Mouse (Mus musculus) hindbrain, embryonic 13.5 days (tissue): Measurements from ENCODE around the gene Hipk2. TPM values are rescaled to one million over a fixed set of nuclear protein-coding genes. Genes with fewer than 3 reads are reported as not detected.
A peak's percentile ranks its signal among the peaks of the same experiment; 100 is the strongest.

Source experiments
- ATAC-seq: fragments of 200-750 bp; cut with Nextera tagmentation; 2 replicates; pipeline ENCODE4 v1.8.0; 2017; ENCODE audit warnings: moderate TSS enrichment; ENCODE audit not compliant: low FRiP score
- H3K27ac ChIP-seq: fragments of 300-500 bp; sonication (generic); 2 replicates; pipeline ENCODE4 v1.5.1; 2015; ENCODE audit warnings: inconsistent platforms, mild to moderate bottlenecking, moderate library complexity
- H3K27me3 ChIP-seq: fragments of 300-500 bp; sonication (generic); 2 replicates; pipeline ENCODE4 v1.6.1; 2015; ENCODE audit warnings: mild to moderate bottlenecking, inconsistent platforms
- H3K36me3 ChIP-seq: fragments of 300-500 bp; sonication (generic); 2 replicates; pipeline ENCODE4 v1.6.1; 2015; ENCODE audit warnings: mild to moderate bottlenecking, inconsistent platforms
- H3K4me1 ChIP-seq: fragments of 300-500 bp; sonication (generic); replicated peaks from 2 replicates; pipeline ENCODE4 v1.6.1; 2015; ENCODE audit warnings: inconsistent platforms
- H3K4me2 ChIP-seq: fragments of 300-500 bp; sonication (generic); 2 replicates; pipeline ENCODE4 v1.6.1; 2015; ENCODE audit warnings: inconsistent platforms, mild to moderate bottlenecking, moderate library complexity
- H3K4me3 ChIP-seq: fragments of 300-500 bp; sonication (generic); 2 replicates; pipeline ENCODE4 v1.5.1; 2015; ENCODE audit warnings: mild to moderate bottlenecking, inconsistent platforms
- H3K9ac ChIP-seq: fragments of 300-500 bp; sonication (generic); 2 replicates; pipeline ENCODE4 v1.6.1; 2015; ENCODE audit warnings: mild to moderate bottlenecking, inconsistent platforms
- H3K9me3 ChIP-seq: fragments of 300-500 bp; sonication (generic); 2 replicates; pipeline ENCODE4 v1.6.1; 2016; ENCODE audit warnings: inconsistent platforms
- WGBS: fragments of 180-500 bp; shearing (Covaris S2); methylation state at CpG from one replicate; pipeline ENCODE4 v1.1.7; 2015; 5-methylcytosine and 5-hydroxymethylcytosine counted together
- polyA plus RNA-seq: library from polyadenylated mRNA; unstranded; fragments of >200 nt; fragmentation: Nextera tagmentation; extraction: Ambion mirVana; gene quantifications from 2 replicates; pipeline ENCODE4 v1.2.1, GENCODE M21; 2015

Gene Hipk2
- polyA plus RNA-seq, 1 experiment from 2014 or later, result 39.6 TPM

DNA sequence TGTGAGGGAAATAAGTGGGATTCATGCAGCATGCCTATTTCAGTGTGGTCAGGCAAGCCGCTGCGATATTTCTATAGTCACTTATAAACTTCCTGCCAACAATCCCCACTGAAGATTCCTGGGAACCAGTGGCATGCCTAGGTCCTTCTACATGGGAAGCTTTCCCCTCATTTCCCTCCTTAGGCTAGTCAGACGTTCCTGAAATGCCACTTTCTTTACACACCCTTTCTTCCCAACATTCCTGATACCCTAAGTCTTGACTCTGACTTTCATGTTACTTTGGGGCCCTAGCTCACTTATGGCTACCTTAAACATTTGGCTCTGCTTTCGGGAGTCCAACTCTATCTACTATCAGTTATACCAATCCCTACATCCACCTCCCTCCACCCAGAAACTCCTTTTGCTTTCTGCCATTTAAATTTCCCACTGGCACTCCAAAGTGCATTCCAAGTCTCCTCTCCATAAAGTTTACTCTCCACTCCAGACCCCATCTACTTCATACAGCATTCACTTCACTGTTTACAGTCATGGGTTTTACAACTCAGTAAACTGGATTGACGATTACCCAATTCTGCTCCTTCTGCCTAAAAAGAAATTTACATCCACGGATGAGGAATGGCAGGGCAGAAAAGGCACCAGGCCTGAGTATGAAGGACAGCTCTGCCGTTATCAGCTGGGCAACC lies 103.0 kb downstream of the Hipk2 start:
- Histone ChIP-seq H3K4me3 (no peak overlapping the region), H3K9me3 (no peaks in the 10 kb centered on the region), H3K27me3 (no peaks in the 10 kb centered on the region), H3K36me3 (no peaks in the 10 kb centered on the region), H3K4me2 (no peak overlapping the region), H3K4me1 (0 out of 2 replicates have a peak, but pooled peaks cover 5% of the 10 kb centered on the region), H3K9ac (no peak overlapping the region), H3K27ac (no peak overlapping the region)
- no peak for ATAC-seq
- 92% methylated on average over 7 of the region's 7 CpGs for WGBS

DNA sequence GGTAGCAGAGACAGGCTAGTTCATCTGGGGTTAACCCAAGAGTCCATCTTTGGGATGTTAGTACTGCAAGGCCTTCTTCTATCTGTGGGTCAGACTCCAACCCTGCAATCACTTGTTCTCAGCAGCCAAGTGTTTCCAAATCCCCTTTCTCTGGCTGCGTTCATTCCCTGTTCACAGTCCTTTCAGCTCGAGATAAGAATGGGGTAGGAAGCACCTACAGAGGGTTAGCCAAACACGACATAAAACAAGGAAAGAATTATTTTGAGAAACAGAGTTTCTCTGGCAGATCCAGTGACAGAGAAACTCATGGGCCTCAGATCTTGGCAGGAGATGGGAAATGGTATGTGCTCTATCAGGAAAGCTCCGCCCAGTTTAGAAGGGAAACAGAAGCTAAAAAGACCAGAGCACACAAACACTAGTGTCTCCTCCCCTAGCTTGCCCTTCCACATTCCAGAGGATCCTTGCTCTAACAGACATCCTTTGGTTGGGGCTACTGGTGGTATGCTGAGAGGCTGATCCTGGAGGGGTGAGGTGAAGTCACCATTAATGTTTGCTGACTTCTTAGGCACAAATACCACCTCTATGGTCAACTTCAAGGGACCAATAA lies 104.8 kb downstream of the Hipk2 start:
- Histone ChIP-seq H3K4me2 (no peak overlapping the region), H3K27ac (no peak overlapping the region), H3K4me1 (0 out of 2 replicates have a peak, but pooled peaks cover 10% of the 10 kb centered on the region), H3K27me3 (no peaks in the 10 kb centered on the region), H3K9ac (no peak overlapping the region), H3K4me3 (no peak overlapping the region), H3K36me3 (peaks cover 11% of the 10 kb centered on the region), H3K9me3 (no peaks in the 10 kb centered on the region)
- WGBS, result 77% methylated on average over 4 of the region's 4 CpGs
- no peak for ATAC-seq

DNA sequence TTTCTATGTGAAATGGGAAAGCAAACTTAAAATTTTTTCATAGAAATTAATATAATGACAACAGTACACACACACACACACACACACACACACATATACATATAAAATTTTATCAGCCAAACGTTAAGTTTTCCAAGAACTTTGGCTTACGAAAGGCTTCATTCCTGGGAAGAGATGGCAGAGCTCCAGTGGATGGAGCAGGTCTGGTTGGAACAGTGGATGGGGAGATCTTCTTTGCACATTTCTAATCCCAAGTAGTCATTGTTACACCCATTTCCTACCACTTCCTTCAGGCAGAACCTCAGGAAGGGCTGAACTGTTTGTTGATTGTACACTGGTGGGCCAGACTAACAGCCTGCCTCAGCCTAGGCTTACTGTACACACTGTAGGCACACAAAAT lies 106.3 kb downstream of the Hipk2 start:
- Histone ChIP-seq H3K27me3 (no peaks in the 10 kb centered on the region), H3K4me1 (peaks cover 22% of the 10 kb centered on the region; the same call in 1 of the 2 replicates), H3K4me3 (no peak overlapping the region), H3K4me2 (no peak overlapping the region), H3K9me3 (no peaks in the 10 kb centered on the region), H3K27ac (no peak overlapping the region), H3K36me3 (peaks cover 11% of the 10 kb centered on the region), H3K9ac (no peak overlapping the region)
- ATAC-seq, result no peak
- WGBS, result 98% methylated on average over 2 of the region's 2 CpGs

DNA sequence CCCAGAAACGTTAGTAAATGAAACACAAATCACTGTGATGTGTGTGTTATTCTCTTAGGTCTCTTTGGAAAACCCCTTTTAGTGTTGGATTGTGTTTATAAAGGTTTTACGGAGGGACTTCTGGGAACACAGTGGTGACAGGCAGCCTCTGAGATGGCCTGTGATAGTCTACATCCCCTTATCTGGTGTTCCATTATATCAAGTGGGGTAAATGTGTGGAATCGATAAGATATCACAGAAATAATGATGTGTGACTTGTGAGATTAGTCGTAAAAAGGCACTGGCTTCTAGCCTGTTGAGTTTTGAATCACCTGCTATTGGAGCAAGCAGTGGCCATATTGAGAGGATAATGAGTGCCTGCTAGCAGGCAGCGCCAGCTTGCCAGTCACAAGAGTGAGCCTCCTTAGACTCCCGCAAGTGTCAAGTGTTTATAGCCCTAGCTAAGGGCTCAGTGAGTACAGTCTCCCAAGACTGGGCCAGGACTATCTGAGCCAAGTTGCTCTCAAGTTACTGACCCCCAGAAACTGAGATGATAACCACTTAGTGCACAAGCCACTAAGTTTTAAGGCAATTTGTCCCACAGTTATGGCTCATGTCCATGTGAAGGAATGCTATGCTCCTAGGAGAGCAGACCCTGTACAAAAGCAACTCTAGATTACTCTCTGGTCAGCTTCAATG lies 113.2 kb downstream of the Hipk2 start:
- H3K27me3 ChIP-seq, result no peaks in the 10 kb centered on the region
- H3K36me3 ChIP-seq, result peaks cover 11% of the 10 kb centered on the region
- WGBS, result 73% methylated on average over 6 of the region's 6 CpGs
- ATAC-seq, result no peak
- no peak overlapping the region for H3K4me2 ChIP-seq
- H3K4me1 ChIP-seq, result peaks cover 68% of the 10 kb centered on the region
- H3K9me3 ChIP-seq, result no peaks in the 10 kb centered on the region
- no peak overlapping the region for H3K4me3 ChIP-seq
- H3K9ac ChIP-seq, result no peak overlapping the region
- H3K27ac ChIP-seq, result no peak overlapping the region

DNA sequence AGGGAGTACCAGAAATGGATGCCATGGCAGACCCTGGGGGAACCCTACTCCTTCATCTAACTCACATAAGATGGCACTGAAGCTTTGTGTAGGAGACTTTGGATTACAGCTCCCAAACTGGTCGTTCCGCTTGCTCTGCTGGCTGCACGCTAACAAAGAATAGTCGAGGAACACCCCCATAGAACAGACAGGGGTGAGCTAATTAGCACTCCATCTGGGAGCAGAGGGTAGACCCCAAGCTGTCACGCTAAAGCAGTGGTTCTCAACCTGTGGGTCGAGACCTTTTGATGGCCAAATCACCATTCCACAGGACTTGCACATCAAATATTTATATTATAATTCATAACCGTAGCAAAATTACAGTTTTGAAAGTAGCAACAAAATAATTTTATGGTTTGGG lies 114.0 kb downstream of the Hipk2 start:
- Histone ChIP-seq H3K36me3 (peaks cover 7% of the 10 kb centered on the region; the same call in 1 of the 2 replicates), H3K4me1 (peaks cover 73% of the 10 kb centered on the region), H3K4me3 (no peak overlapping the region), H3K27me3 (no peaks in the 10 kb centered on the region), H3K27ac (no peak overlapping the region), H3K9ac (no peak overlapping the region), H3K4me2 (no peak overlapping the region), H3K9me3 (no peaks in the 10 kb centered on the region)
- ATAC-seq, result no peak
- 65% methylated on average over 7 of the region's 7 CpGs for WGBS

DNA sequence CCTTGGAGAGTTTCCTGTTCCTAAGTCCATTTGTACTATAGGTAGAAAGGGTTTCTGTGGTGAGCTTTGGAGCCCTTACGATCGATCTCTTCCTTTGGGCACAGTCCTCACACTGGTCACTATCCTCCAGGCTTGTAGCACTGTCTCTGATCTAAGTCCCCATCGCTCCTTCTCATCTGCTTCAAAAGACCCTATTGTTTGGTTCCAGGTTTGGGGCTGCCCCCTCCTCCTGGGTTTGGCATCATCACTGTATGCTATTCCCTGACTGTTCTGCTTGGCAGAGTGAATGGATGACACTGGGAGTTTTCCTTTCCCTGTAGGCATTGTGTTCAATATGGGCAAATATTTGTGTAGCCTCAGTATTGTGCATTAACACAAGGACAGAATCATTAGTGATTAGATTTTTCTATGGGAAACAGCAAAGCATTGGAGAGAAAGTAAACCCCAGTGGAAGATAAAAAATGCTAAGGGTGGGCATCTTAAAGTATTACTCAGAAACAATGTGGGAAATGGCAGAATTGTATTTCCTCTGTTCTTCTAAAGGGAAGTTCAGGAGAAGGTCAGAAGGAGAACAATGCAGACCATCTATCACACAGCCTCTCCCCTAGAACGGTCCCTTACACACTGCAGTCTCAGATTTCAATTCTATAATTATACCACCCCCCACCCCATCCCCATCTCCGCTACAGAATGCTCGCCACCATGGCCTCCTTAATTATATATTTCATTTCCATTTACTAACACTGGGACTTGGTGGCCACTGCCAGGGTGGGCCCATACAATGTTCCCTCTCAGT lies 114.9 kb downstream of the Hipk2 start:
- H3K4me3 ChIP-seq, result no peak overlapping the region
- H3K27me3 ChIP-seq, result no peaks in the 10 kb centered on the region
- H3K27ac ChIP-seq, result 0 out of 2 replicates have a peak overlapping the region, but pooled peaks have one; percentile 4
- H3K9ac ChIP-seq, result no peak overlapping the region
- H3K9me3 ChIP-seq, result no peaks in the 10 kb centered on the region
- peaks cover 68% of the 10 kb centered on the region for H3K4me1 ChIP-seq
- no peak for ATAC-seq
- H3K4me2 ChIP-seq, result no peak overlapping the region
- WGBS, result 36% methylated on average over 6 of the region's 6 CpGs
- no peaks in the 10 kb centered on the region for H3K36me3 ChIP-seq

DNA sequence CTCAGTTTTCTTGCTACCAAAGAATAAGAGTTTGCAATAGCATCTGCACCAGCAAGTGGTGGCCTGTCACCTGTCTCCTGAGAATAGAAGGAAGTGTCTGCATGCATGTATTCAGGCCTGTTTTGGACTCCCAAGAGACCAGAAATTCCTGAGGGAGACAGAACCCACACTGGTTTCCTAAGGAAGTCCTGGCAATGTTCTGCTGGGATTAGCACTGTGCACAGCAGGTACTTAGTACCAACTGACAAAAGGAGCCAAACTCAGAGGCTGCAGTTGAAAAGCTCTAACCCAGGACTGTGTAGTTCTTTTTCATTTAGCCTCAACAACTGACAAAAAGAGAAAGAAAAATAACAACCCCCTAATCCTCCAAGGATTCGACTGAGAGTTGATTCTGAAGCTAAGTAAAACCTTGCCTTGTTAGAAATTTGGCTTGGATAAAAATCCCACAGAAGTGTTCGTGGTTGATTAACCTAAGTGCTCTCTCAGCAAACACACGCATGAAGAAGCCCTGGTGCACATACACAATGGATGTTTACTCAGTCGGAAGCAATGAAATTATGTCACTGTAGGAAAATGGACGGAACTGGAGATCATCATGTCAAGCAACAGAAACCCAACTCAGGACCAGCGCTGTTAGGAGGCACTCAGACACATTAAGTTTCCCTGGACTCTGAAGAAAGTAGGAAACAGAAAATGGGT lies 115.9 kb downstream of the Hipk2 start:
- no peak overlapping the region for H3K9ac ChIP-seq
- ATAC-seq, result no peak

DNA sequence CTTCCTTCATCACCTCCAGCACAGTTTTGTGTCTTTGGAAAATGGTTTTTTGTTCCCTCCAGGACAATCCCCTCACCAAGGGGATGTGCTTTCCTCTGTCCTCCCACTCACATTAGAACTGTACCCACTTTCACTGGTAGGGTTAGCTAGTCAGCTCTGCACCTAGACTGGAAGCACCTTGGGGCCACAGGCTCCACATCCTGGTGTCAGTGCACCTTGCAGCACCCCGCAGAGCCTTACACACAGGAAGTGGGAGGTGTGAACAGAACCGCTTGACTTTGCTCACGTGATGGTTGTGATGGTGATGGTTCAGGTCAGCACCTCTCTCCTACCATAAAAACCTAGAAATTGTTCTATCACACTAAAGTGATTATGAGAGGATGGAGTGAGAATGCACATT lies 116.8 kb downstream of the Hipk2 start:
- H3K4me2 ChIP-seq, result no peak overlapping the region
- H3K27me3 ChIP-seq, result no peaks in the 10 kb centered on the region
- peaks cover 61% of the 10 kb centered on the region for H3K4me1 ChIP-seq
- no peak for ATAC-seq
- no peak overlapping the region for H3K9ac ChIP-seq
- no peaks in the 10 kb centered on the region for H3K9me3 ChIP-seq
- H3K36me3 ChIP-seq, result no peaks in the 10 kb centered on the region
- H3K27ac ChIP-seq, result no peak overlapping the region
- H3K4me3 ChIP-seq, result no peak overlapping the region
- WGBS, result 91% methylated on average over 3 of the region's 3 CpGs

More for the DNA sequence above, 115.9 kb downstream of the Hipk2 start:
- Histone ChIP-seq H3K27ac (peak overlapping the region; percentile 25; the same call in 1 of the 2 replicates), H3K36me3 (no peaks in the 10 kb centered on the region), H3K4me3 (no peak overlapping the region), H3K4me2 (no peak overlapping the region), H3K9me3 (no peaks in the 10 kb centered on the region), H3K4me1 (peaks cover 61% of the 10 kb centered on the region), H3K27me3 (no peaks in the 10 kb centered on the region)
- 19% methylated on average over 6 of the region's 6 CpGs for WGBS

DNA sequence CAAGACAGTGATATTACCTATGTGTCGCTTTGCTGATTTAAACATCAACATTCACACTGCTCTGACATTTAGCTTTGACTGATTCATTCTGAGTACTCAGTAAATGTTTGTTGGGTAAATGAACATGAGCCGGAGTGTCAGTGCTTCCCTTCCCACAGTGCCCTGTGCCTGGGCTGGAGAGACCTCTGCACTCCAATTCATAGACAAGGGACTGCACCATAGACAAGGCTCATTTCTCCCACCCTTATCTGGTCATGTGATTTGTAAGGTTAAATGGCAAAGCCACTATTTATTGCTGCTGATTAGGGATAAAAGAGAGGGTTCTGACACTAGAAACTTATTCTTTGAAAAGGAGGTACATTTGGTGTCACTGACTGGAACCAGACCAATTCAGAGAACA lies 118.4 kb downstream of the Hipk2 start:
- no peak for ATAC-seq
- H3K4me2 ChIP-seq, result no peak overlapping the region
- no peak overlapping the region for H3K9ac ChIP-seq
- 92% methylated on average over 2 of the region's 2 CpGs for WGBS
- H3K27me3 ChIP-seq, result no peaks in the 10 kb centered on the region
- H3K36me3 ChIP-seq, result no peaks in the 10 kb centered on the region
- H3K4me1 ChIP-seq, result peaks cover 65% of the 10 kb centered on the region
- H3K27ac ChIP-seq, result no peak overlapping the region
- no peaks in the 10 kb centered on the region for H3K9me3 ChIP-seq
- no peak overlapping the region for H3K4me3 ChIP-seq

DNA sequence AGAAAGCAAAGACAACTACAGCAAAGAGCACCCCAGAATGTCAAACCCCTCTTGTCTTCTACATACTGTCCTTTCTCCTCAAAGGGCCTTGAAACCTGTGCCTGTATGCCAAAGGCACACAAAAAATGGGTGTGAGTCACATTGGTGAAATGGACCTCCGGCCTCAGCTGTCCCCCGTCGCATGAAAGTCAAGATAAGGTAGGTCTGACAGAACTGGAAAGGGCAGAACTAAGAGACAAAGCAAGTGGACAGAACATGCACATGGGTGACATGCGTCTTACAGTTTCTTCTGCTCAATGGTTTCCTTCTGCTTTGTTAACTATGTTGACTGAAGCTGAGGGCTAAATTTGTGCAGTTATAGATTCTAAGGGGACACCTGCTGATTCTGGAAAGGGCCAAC lies 119.0 kb downstream of the Hipk2 start:
- Histone ChIP-seq H3K27ac (no peak overlapping the region), H3K9me3 (no peaks in the 10 kb centered on the region), H3K4me3 (no peak overlapping the region), H3K27me3 (no peaks in the 10 kb centered on the region), H3K9ac (no peak overlapping the region), H3K4me1 (peaks cover 63% of the 10 kb centered on the region), H3K4me2 (no peak overlapping the region), H3K36me3 (no peaks in the 10 kb centered on the region)
- 94% methylated on average over 4 of the region's 4 CpGs for WGBS
- no peak for ATAC-seq

DNA sequence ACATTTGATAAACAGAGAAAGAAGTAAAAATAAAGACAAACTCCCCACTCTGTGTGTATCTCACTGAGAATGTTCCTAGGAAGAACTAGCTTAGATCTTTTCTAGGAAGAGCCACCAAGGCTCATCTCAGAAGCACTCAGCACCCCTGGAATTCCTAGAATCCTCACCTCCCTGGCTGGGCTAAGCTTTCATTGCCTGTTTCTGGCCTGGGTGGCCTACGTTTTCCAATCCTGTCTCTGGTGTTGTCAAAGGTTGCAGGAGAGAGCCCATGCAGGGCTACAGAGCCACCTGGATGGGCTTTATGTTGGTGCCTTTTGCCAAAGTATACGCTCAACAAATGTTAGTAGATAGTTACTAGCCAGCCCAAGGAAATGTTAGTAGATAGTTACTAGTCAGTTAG lies 120.0 kb downstream of the Hipk2 start:
- peaks cover 53% of the 10 kb centered on the region for H3K4me1 ChIP-seq
- no peak overlapping the region for H3K4me2 ChIP-seq
- no peaks in the 10 kb centered on the region for H3K9me3 ChIP-seq
- no peak overlapping the region for H3K27ac ChIP-seq
- no peaks in the 10 kb centered on the region for H3K27me3 ChIP-seq
- 89% methylated on average over 2 of the region's 2 CpGs for WGBS
- no peaks in the 10 kb centered on the region for H3K36me3 ChIP-seq
- no peak overlapping the region for H3K4me3 ChIP-seq
- no peak overlapping the region for H3K9ac ChIP-seq
- ATAC-seq, result no peak

DNA sequence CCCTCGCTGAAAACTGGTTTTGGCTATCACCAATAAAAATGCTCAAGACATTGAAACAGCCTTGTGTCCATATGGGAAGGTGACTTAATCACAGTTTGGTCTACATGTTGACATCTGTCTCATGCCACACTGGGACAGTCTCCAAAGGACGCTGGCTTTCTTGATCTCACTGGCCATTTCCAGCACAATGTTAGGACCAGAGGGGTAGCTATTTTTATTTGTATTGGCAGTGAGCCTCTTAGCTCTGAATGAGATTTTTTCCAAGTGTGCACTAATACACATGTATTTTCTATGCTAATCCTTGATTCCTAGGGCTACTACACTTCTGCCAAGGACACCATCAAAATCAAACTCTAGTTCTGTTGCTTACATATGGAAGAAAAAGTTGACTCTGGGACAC lies 120.8 kb downstream of the Hipk2 start:
- peaks cover 45% of the 10 kb centered on the region for H3K4me1 ChIP-seq
- no peak overlapping the region for H3K27ac ChIP-seq
- H3K9me3 ChIP-seq, result no peaks in the 10 kb centered on the region
- H3K27me3 ChIP-seq, result no peaks in the 10 kb centered on the region
- WGBS, result 96% methylated on average over 2 of the region's 2 CpGs
- no peaks in the 10 kb centered on the region for H3K36me3 ChIP-seq
- no peak overlapping the region for H3K4me2 ChIP-seq
- no peak overlapping the region for H3K9ac ChIP-seq
- no peak for ATAC-seq
- H3K4me3 ChIP-seq, result no peak overlapping the region
